Mouse (Mus musculus): ENCODE data around the gene Slc7a6. TPM values are rescaled to one million over a fixed set of nuclear protein-coding genes. Genes with fewer than 3 reads are reported as not detected.
A peak's percentile ranks its signal among the peaks of the same experiment; 100 is the strongest.
"Not testable (repeated sequence)": the region's sequence is repeated elsewhere in the genome, so short reads cannot be mapped to it uniquely, and the experiment has no call there.

Gene Slc7a6
- polyA plus RNA-seq, 1 experiment from 2014 or later: 41.0 TPM

DNA sequence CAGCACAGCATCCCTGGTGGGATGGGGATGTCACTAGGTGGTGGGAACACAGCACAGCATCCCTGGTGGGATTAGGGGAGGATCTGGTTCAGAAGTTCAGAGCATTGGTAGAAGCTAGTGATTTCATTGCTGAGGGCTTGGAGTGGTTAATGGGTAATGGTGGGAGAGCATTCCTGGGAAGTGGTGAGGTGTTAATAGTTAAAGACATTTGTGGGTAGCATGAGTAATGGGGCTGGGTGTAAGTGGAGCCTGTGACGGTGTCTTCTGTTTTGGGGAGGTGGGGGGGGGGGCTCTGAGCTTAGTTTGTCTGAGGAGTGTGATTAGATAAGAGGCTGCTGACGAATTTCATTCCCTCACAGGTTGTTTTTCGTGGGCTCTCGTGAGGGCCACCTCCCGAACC, 25.4 kb downstream of the Slc7a6 start:
- H3K4me2 ChIP-seq: no peak overlapping the region
- no peaks in the 10 kb centered on the region for H3K27me3 ChIP-seq
- peaks cover 72% of the 10 kb centered on the region for H3K36me3 ChIP-seq
- no peak overlapping the region for H3K9ac ChIP-seq
- no peaks in the 10 kb centered on the region for H3K9me3 ChIP-seq
- no peak overlapping the region for H3K4me3 ChIP-seq
- no peak overlapping the region for H3K27ac ChIP-seq
- no peak for ATAC-seq (ENCODE audit: insufficient number of reproducible peaks, low FRiP score, low TSS enrichment, low read depth)
- WGBS: 85% methylated on average over 5 of the region's 5 CpGs
- H3K4me1 ChIP-seq: no peaks in the 10 kb centered on the region

DNA sequence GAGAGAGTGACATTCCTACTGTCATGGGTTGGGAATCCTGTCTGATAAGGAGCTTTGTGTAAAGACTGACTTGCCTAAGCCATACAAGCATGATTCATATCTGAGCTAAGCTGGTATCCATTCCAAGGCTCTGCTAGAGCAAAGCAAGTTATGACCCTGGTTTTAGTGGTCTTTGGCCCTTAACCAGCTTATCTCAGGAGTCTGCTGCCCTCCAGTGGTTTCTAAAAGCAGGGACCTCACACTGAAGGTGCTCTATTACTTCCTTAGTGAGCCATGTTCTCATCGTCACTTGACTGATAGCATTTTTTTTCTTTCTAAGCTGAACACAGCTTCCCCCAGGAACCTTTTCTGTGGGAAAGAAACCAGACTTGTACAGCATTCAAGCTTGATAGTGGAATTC, 30.1 kb downstream of the Slc7a6 start:
- H3K27ac ChIP-seq: no peak overlapping the region
- no peak overlapping the region for H3K4me2 ChIP-seq
- no peaks in the 10 kb centered on the region for H3K9me3 ChIP-seq
- no peak overlapping the region for H3K9ac ChIP-seq
- no peaks in the 10 kb centered on the region for H3K27me3 ChIP-seq
- 14% methylated on average over 1 of the region's 1 CpGs for WGBS
- no peaks in the 10 kb centered on the region for H3K4me1 ChIP-seq
- peaks cover 88% of the 10 kb centered on the region for H3K36me3 ChIP-seq
- H3K4me3 ChIP-seq: no peak overlapping the region
- no peak for ATAC-seq (ENCODE audit: insufficient number of reproducible peaks, low FRiP score, low TSS enrichment, low read depth)

DNA sequence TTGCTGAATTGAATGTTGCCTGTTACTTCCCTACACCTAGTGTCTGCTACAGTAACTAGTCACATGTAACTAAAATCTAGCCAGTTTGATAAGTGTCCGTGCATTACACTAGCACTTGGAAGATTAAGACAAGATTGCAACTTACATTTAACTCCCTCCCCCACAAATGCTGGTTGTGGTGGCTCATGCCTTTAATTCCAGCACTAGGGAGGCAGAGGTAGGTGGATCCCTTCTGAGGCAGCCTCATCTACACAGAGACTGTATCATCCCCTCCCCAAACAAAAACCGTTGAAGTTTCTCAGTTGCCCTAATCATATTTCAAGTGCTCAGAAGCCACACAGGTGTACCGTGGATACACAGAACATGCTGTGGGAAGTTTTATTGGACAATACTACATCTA, 30.9 kb downstream of the Slc7a6 start:
- not testable (repeated sequence) for H3K27me3 ChIP-seq; H3K4me2 ChIP-seq; H3K27ac ChIP-seq; H3K4me3 ChIP-seq; H3K9ac ChIP-seq; H3K4me1 ChIP-seq; H3K9me3 ChIP-seq; ATAC-seq (ENCODE audit: insufficient number of reproducible peaks, low FRiP score, low TSS enrichment, low read depth)
- WGBS: 82% methylated on average over 3 of the region's 3 CpGs
- H3K36me3 ChIP-seq: peaks cover 86% of the 10 kb centered on the region

GRCm38 (mm10) chr8:106210035-106210731, 41.5 kb downstream of the Slc7a6 start:
- Histone ChIP-seq H3K9me3 (no peaks in the 10 kb centered on the region), H3K27me3 (no peaks in the 10 kb centered on the region), H3K9ac (peak overlapping the region; percentile 71), H3K36me3 (peaks cover 40% of the 10 kb centered on the region), H3K4me1 (peaks cover 14% of the 10 kb centered on the region; the same call in 1 of the 2 replicates), H3K4me3 (peak overlapping the region; percentile 59), H3K4me2 (peak overlapping the region; percentile 63), H3K27ac (peak overlapping the region; percentile 91)
- under 1% methylated on average over 35 of the region's 35 CpGs for WGBS
- ATAC-seq (ENCODE audit: insufficient number of reproducible peaks, low FRiP score, low TSS enrichment, low read depth): peak; percentile 28; the same call in 1 of the 2 replicates

DNA sequence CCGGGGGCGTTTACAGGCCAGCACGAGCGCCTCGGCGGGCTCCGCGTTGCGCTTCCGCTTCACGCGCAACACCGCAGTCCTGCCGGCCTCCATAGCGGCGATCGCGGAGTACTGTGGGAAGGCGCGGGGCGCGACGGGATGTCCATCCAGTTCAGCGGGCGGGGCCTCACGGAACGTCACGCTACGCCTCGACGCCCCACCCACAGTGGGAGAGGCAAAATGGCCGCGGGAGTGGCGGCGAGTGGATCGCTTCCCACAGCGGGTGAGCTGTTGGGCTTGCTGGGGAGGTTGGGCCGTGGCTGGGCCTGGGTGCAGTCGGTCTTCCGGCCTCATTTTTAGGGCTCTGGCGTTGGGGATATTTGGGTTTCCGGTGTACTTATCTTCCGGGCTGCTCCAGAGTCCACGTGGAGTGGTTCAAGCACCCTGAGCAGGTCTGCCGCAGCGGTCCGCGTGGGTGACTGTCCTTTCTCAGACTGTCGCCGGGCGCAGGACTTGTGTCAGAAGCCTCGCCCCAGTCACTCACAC, 42.2 kb downstream of the Slc7a6 start, which contains the start of the genes Slc7a6os and Prmt7:
Slc7a6os (minus strand) TSS at position 115 of the 525 bp plus-strand sequence.
Prmt7 (plus strand) TSS at position 116 of the 525 bp plus-strand sequence.
- no peaks in the 10 kb centered on the region for H3K9me3 ChIP-seq
- H3K4me1 ChIP-seq: peaks cover 14% of the 10 kb centered on the region; the same call in 1 of the 2 replicates
- ATAC-seq (ENCODE audit: insufficient number of reproducible peaks, low FRiP score, low TSS enrichment, low read depth): peak; percentile 96
- under 1% methylated on average over 52 of the region's 52 CpGs for WGBS
- H3K4me2 ChIP-seq: peak within 1 kb of the TSS; percentile 63
- H3K27ac ChIP-seq: peak within 1 kb of the TSS; percentile 91
- H3K9ac ChIP-seq: peak within 1 kb of the TSS; percentile 71
- no peaks in the 10 kb centered on the region for H3K27me3 ChIP-seq
- H3K36me3 ChIP-seq: peaks cover 40% of the 10 kb centered on the region
- H3K4me3 ChIP-seq: peak within 1 kb of the TSS; percentile 59

- H3K9ac ChIP-seq: peak overlapping the region; percentile 71
- no peaks in the 10 kb centered on the region for H3K27me3 ChIP-seq
- H3K4me1 ChIP-seq: peaks cover 14% of the 10 kb centered on the region; the same call in 1 of the 2 replicates
- no peak for ATAC-seq (ENCODE audit: insufficient number of reproducible peaks, low FRiP score, low TSS enrichment, low read depth)
- H3K27ac ChIP-seq: peak overlapping the region; percentile 91
- WGBS: 3% methylated on average over 13 of the region's 13 CpGs
- H3K36me3 ChIP-seq: peaks cover 46% of the 10 kb centered on the region
- no peaks in the 10 kb centered on the region for H3K9me3 ChIP-seq
- H3K4me2 ChIP-seq: peak overlapping the region; percentile 63
- peak overlapping the region; percentile 59 for H3K4me3 ChIP-seq
Measured at GRCm38 (mm10) chr8:106211421-106211820, 42.8 kb downstream of the Slc7a6 start.

DNA sequence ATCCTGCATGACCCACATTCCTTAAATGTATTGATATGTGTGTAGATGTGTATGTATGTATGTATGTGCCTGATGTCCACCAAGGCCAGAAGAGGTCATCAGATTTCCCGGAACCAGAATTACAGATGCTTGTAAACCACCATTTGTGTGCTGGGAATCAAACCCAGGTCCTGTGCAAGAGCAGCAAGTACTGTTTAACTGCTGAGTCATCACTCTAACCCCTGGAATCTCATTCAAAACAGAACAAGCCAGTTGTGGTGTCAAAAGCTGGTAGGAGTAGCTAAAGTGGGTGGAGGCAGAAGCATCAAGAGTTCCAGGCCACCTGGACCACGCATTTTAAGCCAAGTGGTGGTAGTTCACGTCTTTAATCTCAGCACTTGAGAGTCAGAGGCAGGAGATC, 45.3 kb downstream of the Slc7a6 start:
- Histone ChIP-seq H3K9me3 (no peaks in the 10 kb centered on the region), H3K36me3 (peaks cover 57% of the 10 kb centered on the region), H3K4me2 (no peak overlapping the region), H3K9ac (no peak overlapping the region), H3K27me3 (no peaks in the 10 kb centered on the region), H3K4me1 (peaks cover 13% of the 10 kb centered on the region; the same call in 1 of the 2 replicates), H3K27ac (no peak overlapping the region), H3K4me3 (no peak overlapping the region)
- no peak for ATAC-seq (ENCODE audit: insufficient number of reproducible peaks, low FRiP score, low TSS enrichment, low read depth)
- 88% methylated on average over 3 of the region's 3 CpGs for WGBS

DNA sequence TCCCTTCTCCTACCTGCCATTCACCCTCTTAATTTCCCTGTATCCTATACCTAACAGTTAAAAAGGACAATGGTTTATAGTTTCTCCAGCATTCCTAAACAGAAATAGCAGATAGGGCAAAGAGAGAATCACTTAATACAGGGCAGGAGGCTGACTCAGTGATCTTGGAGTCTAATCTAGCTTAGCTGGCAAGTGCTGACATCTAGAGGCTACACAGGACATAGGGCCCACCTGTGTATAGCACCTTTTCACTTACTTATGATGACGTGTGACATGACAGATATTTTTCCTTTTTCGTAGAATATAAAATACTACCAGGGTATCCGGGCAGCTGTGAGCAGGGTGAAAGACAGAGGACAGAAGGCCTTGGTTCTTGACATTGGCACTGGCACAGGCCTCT, 51.0 kb downstream of the Slc7a6 start:
- WGBS: 87% methylated on average over 3 of the region's 3 CpGs
- Histone ChIP-seq H3K4me2 (no peak overlapping the region), H3K27me3 (no peaks in the 10 kb centered on the region), H3K4me1 (no peaks in the 10 kb centered on the region), H3K9ac (no peak overlapping the region), H3K9me3 (no peaks in the 10 kb centered on the region), H3K36me3 (peaks cover 84% of the 10 kb centered on the region), H3K4me3 (no peak overlapping the region), H3K27ac (no peak overlapping the region)
- ATAC-seq (ENCODE audit: insufficient number of reproducible peaks, low FRiP score, low TSS enrichment, low read depth): no peak

- Histone ChIP-seq H3K4me2 (no peak overlapping the region), H3K9ac (no peak overlapping the region), H3K9me3 (no peaks in the 10 kb centered on the region), H3K27me3 (no peaks in the 10 kb centered on the region), H3K4me3 (no peak overlapping the region), H3K27ac (no peak overlapping the region), H3K36me3 (peaks cover 62% of the 10 kb centered on the region), H3K4me1 (no peaks in the 10 kb centered on the region)
- WGBS: 34% methylated on average over 9 of the region's 9 CpGs
- no peak for ATAC-seq (ENCODE audit: insufficient number of reproducible peaks, low FRiP score, low TSS enrichment, low read depth)
Measured at GRCm38 (mm10) chr8:106226589-106226988, 57.9 kb downstream of the Slc7a6 start.

- no peak overlapping the region for H3K4me2 ChIP-seq
- no peaks in the 10 kb centered on the region for H3K9me3 ChIP-seq
- peaks cover 4% of the 10 kb centered on the region; the same call in 1 of the 2 replicates for H3K4me1 ChIP-seq
- no peak overlapping the region for H3K27ac ChIP-seq
- no peak for ATAC-seq (ENCODE audit: insufficient number of reproducible peaks, low FRiP score, low TSS enrichment, low read depth)
- no peak overlapping the region for H3K9ac ChIP-seq
- H3K27me3 ChIP-seq: no peaks in the 10 kb centered on the region
- peaks cover 47% of the 10 kb centered on the region for H3K36me3 ChIP-seq
- 58% methylated on average over 7 of the region's 7 CpGs for WGBS
- H3K4me3 ChIP-seq: no peak overlapping the region
Measured at GRCm38 (mm10) chr8:106231536-106231935, 62.9 kb downstream of the Slc7a6 start.

DNA sequence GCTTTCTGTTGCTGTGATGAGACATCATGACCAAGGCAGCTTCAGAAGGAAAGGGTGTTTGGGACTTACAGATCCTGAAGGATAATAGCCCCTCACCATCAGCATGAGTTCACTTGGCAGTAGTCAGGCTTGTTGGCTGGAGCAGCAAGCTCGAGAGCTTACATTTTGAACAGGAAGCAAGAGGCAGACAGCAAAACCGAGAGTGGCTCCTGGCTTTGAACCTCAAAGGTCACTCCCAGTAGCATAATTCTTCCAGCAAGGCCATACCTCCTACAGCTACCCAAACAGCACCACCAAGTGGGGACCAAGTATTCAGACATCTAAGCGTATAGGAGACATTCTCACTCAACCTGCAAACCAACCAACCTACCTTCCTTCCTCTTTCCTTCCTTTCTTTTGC, 64.1 kb downstream of the Slc7a6 start:
- WGBS: 77% methylated on average over 3 of the region's 3 CpGs
- Histone ChIP-seq H3K4me1 (peaks cover 4% of the 10 kb centered on the region; the same call in 1 of the 2 replicates), H3K36me3 (peaks cover 50% of the 10 kb centered on the region), H3K27me3 (no peaks in the 10 kb centered on the region), H3K9ac (no peak overlapping the region), H3K27ac (no peak overlapping the region), H3K4me2 (no peak overlapping the region), H3K4me3 (no peak overlapping the region), H3K9me3 (no peaks in the 10 kb centered on the region)
- no peak for ATAC-seq (ENCODE audit: insufficient number of reproducible peaks, low FRiP score, low TSS enrichment, low read depth)

DNA sequence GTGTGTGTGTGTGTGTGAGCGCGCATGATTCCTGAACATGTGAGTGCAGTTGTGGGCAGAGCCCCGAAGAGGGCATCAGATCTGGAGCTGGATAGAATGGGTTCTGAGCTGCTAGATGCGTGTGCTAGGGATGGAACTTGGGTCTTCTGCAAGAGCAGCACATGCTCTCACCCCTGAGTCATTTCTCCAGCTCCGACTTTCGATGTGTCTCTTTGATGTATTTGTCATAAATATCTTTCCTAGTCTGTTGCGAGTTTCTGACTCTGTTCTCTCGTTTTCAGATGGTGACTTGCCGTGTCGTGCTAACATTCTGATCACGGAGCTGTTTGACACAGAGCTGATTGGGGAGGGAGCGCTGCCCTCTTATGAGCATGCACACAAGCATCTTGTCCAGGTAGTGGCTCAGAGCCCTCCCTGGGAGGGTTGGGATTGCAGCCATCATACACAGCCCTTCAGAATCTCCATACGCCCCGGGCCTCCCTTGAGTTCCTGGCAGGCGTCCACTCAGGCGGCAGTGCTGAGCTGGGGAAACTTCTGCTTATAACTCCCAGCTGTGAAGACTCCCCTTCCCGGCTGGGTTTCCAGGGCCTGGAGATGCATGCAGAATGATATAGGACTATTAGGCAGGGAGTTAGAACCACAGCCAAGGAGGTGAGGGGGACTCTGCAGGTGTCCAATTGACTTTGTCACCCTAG, 66.1 kb downstream of the Slc7a6 start:
- H3K4me2 ChIP-seq: no peak overlapping the region
- H3K27me3 ChIP-seq: no peaks in the 10 kb centered on the region
- H3K27ac ChIP-seq: no peak overlapping the region
- no peak overlapping the region for H3K9ac ChIP-seq
- peaks cover 4% of the 10 kb centered on the region; the same call in 1 of the 2 replicates for H3K4me1 ChIP-seq
- no peaks in the 10 kb centered on the region for H3K9me3 ChIP-seq
- H3K4me3 ChIP-seq: no peak overlapping the region
- WGBS: 76% methylated on average over 17 of the region's 17 CpGs
- peaks cover 50% of the 10 kb centered on the region for H3K36me3 ChIP-seq
- ATAC-seq (ENCODE audit: insufficient number of reproducible peaks, low FRiP score, low TSS enrichment, low read depth): no peak
